Mouse (Mus musculus): ENCODE measurements at regions not wholly inside any gene's neighbourhood (a gene's known extent, or its start where the extent isn't known, plus 50 kb on each side); places are given as distances from the start of the nearest gene placed in this dataset.

DNA sequence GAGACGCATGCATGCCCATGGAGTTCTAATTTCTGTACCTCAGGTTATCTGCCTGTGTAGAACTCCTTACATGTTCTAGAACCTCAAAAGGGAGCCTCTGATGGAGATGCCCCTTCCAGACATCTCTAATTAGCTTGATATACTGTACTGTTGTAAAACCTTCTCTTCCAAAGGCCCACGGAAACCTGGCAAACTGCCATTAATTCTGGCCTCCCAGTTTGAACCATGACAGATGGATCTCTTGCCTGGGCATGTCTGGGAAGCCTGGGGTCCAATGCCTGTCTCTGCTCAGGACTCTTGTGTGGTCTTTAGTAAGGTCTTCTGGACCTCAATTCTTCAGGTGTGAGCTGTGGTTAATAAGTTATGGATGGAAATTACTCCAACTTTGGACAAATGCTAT lies 207.7 kb upstream of the Camk1g start:
- POLR2A ChIA-PET, result interaction anchor here in 2 of 4 experiments (0.6 to 2.6 kb wide), 3 partner anchors 10 to 61 kb away, joined by 3 to 11 read pairs (median 3); no protein-coding TSS in a partner anchor
- CTCF ChIA-PET, result interaction anchor here in 1 of 4 experiments (0.6 to 1.0 kb wide), 2 partner anchors 10 to 14 kb away, joined by 3 to 5 read pairs; no protein-coding TSS in a partner anchor

DNA sequence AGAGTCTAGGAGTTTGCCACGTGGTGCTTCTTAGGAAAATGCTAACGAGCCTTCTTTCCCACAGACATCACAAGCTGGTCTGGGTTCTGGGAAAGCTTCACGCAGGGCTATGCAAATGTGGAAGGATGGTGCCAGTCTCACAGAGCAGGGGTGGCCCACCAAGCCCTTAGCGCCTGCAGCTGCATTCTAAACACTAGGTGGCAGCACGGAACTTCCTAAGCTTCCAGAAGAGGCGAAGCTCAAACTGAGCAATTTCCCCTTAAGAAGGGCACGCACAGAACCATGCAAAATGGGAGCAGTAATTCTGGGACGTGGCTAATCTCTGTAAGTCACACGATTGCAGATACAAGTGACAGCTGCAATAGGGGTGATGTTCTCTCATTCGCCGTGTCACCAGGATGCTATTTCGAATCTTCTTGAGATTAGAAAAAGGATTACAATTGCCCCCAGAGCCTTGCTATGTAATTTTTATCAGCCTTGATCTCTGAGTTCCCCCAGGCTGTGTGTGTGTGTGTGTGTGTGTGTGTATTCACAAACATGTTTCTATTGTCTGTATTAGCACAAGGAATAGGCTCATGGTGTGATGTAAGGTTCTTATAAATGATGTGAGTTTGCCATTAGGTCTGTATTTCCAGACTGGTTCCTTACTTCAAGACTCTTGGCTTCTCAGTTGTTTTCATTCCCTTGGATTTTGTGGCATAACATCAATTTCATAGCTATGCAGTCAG lies 206.1 kb upstream of the Camk1g start:
- ChIA-PET CTCF (interaction anchor here (0.7 to 2.1 kb wide), 31 partner anchors 9 to 128 kb away, joined by 3 to 17 read pairs (median 3); no protein-coding TSS in a partner anchor), POLR2A (interaction anchor here in 2 of 4 experiments (0.7 to 2.6 kb wide), 3 partner anchors 9 to 12 kb away, joined by 3 to 11 read pairs (median 4); no protein-coding TSS in a partner anchor)

- ChIA-PET CTCF (no interaction called here), POLR2A (no interaction called here)
These were observed 202.7 kb upstream of the Camk1g start for GRCm38 (mm10) chr1:193572827-193573226.

DNA sequence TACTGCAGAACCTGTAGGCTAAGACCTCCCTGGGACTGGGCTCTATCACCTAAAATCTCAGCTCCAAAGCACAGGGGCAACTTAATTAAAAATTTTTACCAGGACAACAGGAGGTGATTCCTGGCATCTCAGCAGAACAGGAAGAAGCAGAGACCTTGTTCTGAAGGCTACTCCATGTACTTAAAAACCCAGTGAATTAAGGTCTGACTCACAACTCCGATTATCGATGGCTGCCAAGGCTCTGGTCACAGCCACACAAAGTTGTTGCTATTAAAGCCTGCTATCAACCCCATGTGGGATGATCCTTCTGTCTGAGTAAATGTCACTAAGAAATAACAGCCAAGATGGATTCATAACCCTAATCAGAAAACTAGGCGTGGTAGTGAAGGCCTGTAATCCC lies 202.3 kb upstream of the Camk1g start:
- CTCF ChIA-PET, result no interaction called here
- POLR2A ChIA-PET, result no interaction called here

DNA sequence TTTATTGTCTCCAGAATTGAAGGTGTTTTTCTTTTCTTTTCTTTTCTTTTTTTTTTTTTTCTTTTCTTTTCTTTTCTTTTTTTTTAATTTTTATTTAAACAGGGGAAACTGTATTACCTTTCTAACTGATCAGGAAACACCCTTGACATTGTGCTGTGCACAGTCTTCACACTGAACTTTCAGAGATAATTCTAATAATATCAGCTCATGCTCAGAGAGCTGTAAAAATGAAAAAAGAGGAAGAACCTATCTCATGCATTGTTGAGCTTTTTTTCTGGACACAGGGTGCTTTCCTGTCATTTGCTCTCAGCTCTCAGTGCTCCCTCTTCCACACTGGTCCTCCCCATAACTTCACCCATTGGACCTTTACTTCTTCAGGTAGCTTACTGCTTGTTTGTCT lies 201.0 kb upstream of the Camk1g start:
- POLR2A ChIA-PET, result interaction anchor here in 2 of 4 experiments (0.5 to 0.7 kb wide), 4 partner anchors 19 to 383 kb away, joined by 3 to 4 read pairs (median 3); no protein-coding TSS in a partner anchor
- CTCF ChIA-PET, result no interaction called here

GRCm38 (mm10) chr1:193568586-193569174 lies 198.6 kb upstream of the Camk1g start:
- POLR2A ChIA-PET, result interaction anchor here in 2 of 4 experiments (0.6 to 1.4 kb wide), 2 partner anchors 19 to 295 kb away, joined by 3 read pairs; partner anchors contain the start of gene G0s2 (in 1 of the 2)
- CTCF ChIA-PET, result interaction anchor here in 2 of 4 experiments (0.6 to 1.5 kb wide), 4 partner anchors 30 to 1096 kb away, joined by 3 to 5 read pairs (median 4); no protein-coding TSS in a partner anchor

- ChIA-PET CTCF (interaction anchor here in 3 of 4 experiments (0.6 to 1.9 kb wide), 3 partner anchors 9 to 78 kb away, joined by 5 to 11 read pairs (median 6); no protein-coding TSS in a partner anchor), POLR2A (interaction anchor here in 3 of 4 experiments (0.8 to 1.3 kb wide), 3 partner anchors 9 to 53 kb away, joined by 3 to 4 read pairs (median 3); no protein-coding TSS in a partner anchor)
These were observed 197.1 kb upstream of the Camk1g start for GRCm38 (mm10) chr1:193567217-193567616.

DNA sequence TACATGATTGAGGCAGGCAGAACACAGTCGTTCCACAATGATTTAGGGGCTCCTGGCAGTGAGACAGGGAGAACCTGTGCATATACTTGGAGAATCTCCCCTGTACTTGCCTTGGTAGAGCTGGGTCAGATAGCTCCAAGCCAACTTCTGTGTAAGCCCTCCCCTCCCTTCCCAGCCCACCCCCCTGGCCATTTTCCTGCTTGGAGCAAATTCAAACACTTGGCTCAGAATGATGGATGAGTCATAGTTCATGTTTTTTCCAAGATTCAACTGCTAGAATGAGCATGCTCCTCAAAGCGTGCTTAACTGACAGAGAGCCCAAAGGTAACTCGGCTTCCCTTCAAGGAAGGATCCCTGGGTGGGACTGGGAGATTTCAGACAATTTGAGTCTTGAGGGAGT lies 194.1 kb upstream of the Camk1g start:
- ChIA-PET CTCF (interaction anchor here in 1 of 4 experiments (1.1 kb wide), 1 partner anchor 12 kb away, joined by 4 read pairs; no protein-coding TSS in a partner anchor), POLR2A (interaction anchor here in 1 of 4 experiments (1.0 kb wide), 1 partner anchor 24 kb away, joined by 3 read pairs; no protein-coding TSS in a partner anchor)

DNA sequence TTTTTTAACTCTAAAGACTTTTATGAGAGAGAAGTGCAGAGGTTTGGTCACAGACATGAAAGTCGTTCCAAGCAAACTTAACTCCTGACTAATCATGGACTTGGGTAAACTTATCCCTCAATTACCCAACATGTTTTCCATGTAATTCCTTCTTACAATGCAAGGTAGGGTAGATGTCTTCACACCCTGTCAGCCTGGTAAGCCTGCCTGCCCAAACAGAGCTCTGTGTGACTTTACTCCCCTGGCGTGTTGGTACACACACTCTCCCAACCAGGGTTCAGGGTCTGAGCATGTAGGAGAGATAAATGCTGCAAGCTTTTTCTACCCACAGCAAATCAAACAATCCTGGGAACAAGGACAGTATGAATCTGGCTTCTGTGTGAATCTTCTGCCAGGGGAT lies 192.1 kb upstream of the Camk1g start:
- ChIA-PET CTCF (interaction anchor here in 1 of 4 experiments (1.2 kb wide), 1 partner anchor 14 kb away, joined by 3 read pairs; no protein-coding TSS in a partner anchor), POLR2A (no interaction called here)

- ChIA-PET CTCF (interaction anchor here in 1 of 4 experiments (0.6 kb wide), 1 partner anchor 45 kb away, joined by 3 read pairs; no protein-coding TSS in a partner anchor), POLR2A (no interaction called here)
These were observed 188.0 kb upstream of the Camk1g start for GRCm38 (mm10) chr1:193558122-193558521.

- ChIA-PET CTCF (no interaction called here), POLR2A (no interaction called here)
These were observed 184.6 kb upstream of the Camk1g start for GRCm38 (mm10) chr1:193554731-193555130.

DNA sequence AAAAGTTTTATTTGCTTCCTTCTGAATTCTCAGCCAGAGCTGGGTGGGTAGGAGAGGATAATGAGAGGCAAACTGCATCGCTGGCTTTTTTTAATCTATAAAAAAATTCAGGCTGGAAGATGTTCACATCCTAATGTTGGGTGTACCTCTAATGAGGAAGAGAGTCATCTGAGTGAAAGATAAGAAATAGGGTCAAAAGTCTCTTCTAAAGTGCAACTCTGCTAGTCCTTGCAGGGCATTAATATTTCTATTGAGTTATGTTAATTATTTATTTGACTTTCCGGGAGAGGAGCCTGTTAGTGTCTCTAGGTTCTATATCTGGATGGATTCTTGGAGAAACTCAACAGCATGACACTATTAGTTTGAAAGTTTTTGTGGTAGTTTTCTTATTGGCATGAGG lies 182.2 kb upstream of the Camk1g start:
- CTCF ChIA-PET, result interaction anchor here in 1 of 4 experiments (1.0 kb wide), 1 partner anchor 24 kb away, joined by 3 read pairs; no protein-coding TSS in a partner anchor
- POLR2A ChIA-PET, result interaction anchor here in 1 of 4 experiments (1.3 kb wide), 1 partner anchor 56 kb away, joined by 3 read pairs; no protein-coding TSS in a partner anchor

DNA sequence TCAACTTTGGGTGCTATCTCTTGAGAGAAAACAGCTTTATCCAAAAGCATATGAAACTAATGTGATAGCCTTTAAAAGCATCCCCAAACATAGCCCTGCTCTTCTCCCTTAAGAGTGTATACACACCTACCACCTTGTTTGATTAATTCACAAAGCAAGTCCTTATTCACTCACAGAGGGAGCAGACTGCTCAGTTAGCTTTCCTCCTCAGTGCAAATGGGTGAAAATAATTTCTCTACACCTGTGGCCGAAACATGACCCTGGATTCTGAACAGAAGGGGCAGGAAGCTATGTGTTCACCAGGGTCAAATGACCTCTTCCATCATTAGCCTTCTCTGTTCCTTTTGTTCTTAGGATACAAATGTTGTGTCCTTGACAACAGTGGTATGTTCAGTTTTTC lies 181.2 kb upstream of the Camk1g start:
- POLR2A ChIA-PET, result interaction anchor here (0.5 to 1.6 kb wide), 7 partner anchors 10 to 55 kb away, joined by 3 to 5 read pairs (median 3); no protein-coding TSS in a partner anchor
- CTCF ChIA-PET, result interaction anchor here in 2 of 4 experiments (1.0 kb wide), 2 partner anchors 25 kb away, joined by 3 read pairs; no protein-coding TSS in a partner anchor

DNA sequence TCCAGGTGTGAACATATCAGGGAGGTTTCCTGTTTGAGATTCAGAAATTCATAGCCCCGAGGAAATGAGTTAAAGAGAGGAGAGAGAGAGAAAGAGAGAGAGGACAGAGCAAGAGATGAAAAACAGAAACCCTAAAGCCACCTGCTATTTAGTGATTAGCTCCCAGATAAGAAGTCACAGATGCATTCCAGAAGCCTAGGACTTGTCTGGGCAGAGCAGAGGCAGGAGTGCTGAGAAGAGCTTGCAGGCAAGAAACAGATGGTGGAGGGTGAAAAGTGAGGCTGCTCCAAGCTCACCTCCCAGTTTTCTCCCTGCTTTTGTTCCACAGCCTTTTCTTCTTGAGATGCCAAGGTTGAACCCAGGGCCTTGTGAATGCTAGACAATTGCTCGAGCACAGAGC lies 180.7 kb upstream of the Camk1g start:
- POLR2A ChIA-PET, result interaction anchor here (0.5 to 1.6 kb wide), 6 partner anchors 9 to 47 kb away, joined by 3 to 5 read pairs (median 3); no protein-coding TSS in a partner anchor
- CTCF ChIA-PET, result interaction anchor here in 1 of 4 experiments (1.0 kb wide), 1 partner anchor 25 kb away, joined by 3 read pairs; no protein-coding TSS in a partner anchor

DNA sequence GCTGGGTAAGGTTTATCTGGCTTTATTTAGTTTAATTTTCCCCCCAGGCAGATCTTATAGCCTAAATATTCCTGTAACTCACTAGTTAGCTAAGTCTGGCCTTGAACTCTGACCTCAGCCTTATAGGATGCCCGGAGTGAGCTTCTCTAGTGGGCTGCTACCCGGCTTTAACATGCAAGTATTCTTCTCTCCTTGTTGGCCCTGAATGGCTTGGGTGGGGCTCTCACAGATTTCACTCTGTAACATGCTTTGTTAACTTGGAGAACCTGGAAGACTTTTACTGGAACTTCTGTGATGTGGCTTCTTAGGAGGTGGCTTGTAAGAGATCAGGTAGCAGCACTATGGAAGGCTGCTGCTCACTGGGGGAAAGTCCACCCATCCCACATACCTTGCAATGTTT lies 177.3 kb upstream of the Camk1g start:
- ChIA-PET CTCF (no interaction called here), POLR2A (interaction anchor here in 1 of 4 experiments (0.9 kb wide), 1 partner anchor 12 kb away, joined by 3 read pairs; no protein-coding TSS in a partner anchor)

DNA sequence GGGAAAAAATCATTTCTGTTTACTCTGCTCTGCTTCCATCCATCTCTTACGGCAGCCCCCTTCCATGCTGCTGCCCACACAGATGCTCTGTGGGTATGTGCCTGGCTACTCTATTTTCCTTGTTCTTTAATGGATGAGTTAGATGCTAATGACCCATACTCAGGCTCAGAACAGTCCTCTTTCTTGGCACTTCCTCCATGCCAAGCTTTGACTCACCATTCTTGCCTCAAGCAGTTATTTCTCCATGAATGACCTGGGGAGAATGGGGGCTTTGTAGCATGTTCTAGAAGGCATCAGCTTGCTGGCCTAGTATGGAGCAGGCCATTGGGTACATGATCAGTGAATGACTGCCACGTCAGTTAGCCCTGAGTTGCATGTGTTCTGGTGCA lies 175.9 kb upstream of the Camk1g start:
- CTCF ChIA-PET, result no interaction called here

DNA sequence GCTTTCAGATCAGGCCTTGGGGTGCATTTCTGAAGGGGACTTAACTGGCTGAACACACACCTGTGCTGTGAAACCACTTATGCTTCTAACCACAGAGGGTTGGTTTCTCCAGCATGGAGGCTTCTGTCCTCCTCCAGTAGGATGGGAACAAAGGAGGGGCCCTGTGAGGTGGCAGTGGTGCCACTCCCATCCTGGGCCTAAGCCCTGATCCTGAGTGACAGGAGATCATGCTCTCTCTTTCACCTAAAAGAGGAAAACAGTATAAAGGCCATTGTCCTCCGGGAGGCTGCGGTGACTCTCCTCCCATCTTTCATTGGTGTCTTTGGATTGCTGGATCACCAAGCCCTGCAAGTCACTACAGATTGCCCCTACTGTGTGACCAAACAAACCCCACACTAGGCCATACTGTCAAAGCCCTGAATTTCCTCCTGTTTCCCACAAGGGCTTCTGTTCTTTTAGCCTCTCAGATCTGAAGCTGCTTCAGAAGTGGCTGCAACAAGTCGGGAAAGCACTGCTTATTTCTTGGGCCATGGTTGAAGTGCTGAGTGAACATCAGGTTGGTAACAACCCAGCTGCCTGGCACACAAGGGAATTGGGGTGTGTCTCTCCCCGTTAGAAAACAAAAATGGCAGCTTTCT lies 175.4 kb upstream of the Camk1g start:
- ChIA-PET POLR2A (interaction anchor here in 1 of 4 experiments (1.4 kb wide), 1 partner anchor 41 kb away, joined by 4 read pairs; no protein-coding TSS in a partner anchor), CTCF (no interaction called here)

More for the DNA sequence above, 175.9 kb upstream of the Camk1g start:
- POLR2A ChIA-PET, result no interaction called here

- ChIA-PET CTCF (no interaction called here), POLR2A (interaction anchor here in 2 of 4 experiments (0.9 to 1.4 kb wide), 2 partner anchors 31 to 41 kb away, joined by 3 to 4 read pairs; no protein-coding TSS in a partner anchor)
These were observed 174.7 kb upstream of the Camk1g start for GRCm38 (mm10) chr1:193544804-193545203.

DNA sequence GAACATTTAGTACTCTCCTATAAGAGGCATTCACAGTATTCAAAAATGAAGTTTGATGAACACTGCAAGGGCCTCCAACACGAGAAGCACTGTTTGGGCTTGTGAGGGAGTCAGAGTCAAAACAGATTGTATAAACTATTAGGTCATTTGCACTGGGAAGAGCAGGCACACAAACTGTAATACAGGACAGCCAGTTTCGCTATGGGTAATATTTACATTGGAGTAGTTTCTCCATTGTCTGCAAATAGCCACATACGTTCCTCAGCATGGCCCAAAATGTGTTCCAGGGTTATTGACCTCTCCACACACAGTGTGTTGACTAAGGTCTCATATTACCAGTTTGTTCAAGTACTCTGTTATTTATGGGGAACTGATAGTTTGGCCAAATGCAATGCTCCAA lies 173.7 kb upstream of the Camk1g start:
- POLR2A ChIA-PET, result no interaction called here
- CTCF ChIA-PET, result interaction anchor here in 1 of 4 experiments (2.5 kb wide), 1 partner anchor 45 kb away, joined by 6 read pairs; no protein-coding TSS in a partner anchor

Data from embryonic stem cell, embryonic (primary cell).